ENCODE assay signal across 9 mouse cellular contexts in genomic region chr11:108924346-108924745, GRCm38 (mm10). TPM values are rescaled to one million over a fixed set of nuclear protein-coding genes. Genes with fewer than 3 reads are reported as not detected.
A peak's percentile ranks its signal among the peaks of the same experiment; 100 is the strongest.
DNase-seq lines count a peak whose midpoint lies in the region; ATAC-seq and TF ChIP-seq lines count a peak whose summit lies in the region.
"Had no signal": no experiment of that assay in that cellular context is flagged by ENCODE, and none has a peak within 500 bp of the region (broad histone marks: within the 10 kb centered on the region; RNA-seq: fewer than 3 reads in every experiment).

No protein-coding gene starts in this region.

- WGBS in lung, embryonic 16.5 days = 5% methylated on average over 5 of the region's 5 CpGs
- 8% methylated on average over 5 of the region's 5 CpGs for WGBS in limb, embryonic 15.5 days
- WGBS in stomach, postnatal 0 days = 23% methylated on average over 5 of the region's 5 CpGs

- TF ChIP-seq CTCF in stomach, postnatal 0 days (IDR thresholded peaks at IDR 0.05; ENCODE audit: low read depth) = no peak

- peak overlapping the region; percentile 52 for H3K9ac ChIP-seq in lung, embryonic 16.5 days (ENCODE audit: low read length)
- peak overlapping the region; percentile 20; the same call in 1 of the 2 replicates for H3K9ac ChIP-seq in limb, embryonic 15.5 days
- no peak overlapping the region for H3K9ac ChIP-seq in stomach, postnatal 0 days (ENCODE audit: low read length)

- H3K9me3 ChIP-seq in lung, embryonic 16.5 days (ENCODE audit: control insufficient read depth, low read length) = no peaks in the 10 kb centered on the region
- no peaks in the 10 kb centered on the region for H3K9me3 ChIP-seq in limb, embryonic 15.5 days
- H3K9me3 ChIP-seq in stomach, postnatal 0 days (ENCODE audit: control insufficient read depth, low read length) = no peaks in the 10 kb centered on the region

- no peaks in the 10 kb centered on the region for H3K36me3 ChIP-seq in lung, embryonic 16.5 days (ENCODE audit: control insufficient read depth, insufficient read depth, low read length)
- no peaks in the 10 kb centered on the region for H3K36me3 ChIP-seq in limb, embryonic 15.5 days
- H3K36me3 ChIP-seq in stomach, postnatal 0 days (ENCODE audit: control insufficient read depth, insufficient read depth, low read length) = no peaks in the 10 kb centered on the region

- H3K4me2 ChIP-seq in lung, embryonic 16.5 days (ENCODE audit: low read depth, low read length) = peak overlapping the region; percentile 91
- peak overlapping the region; percentile 50 for H3K4me2 ChIP-seq in limb, embryonic 15.5 days
- peak overlapping the region; percentile 81 for H3K4me2 ChIP-seq in stomach, postnatal 0 days (replicated peaks; ENCODE audit: low read depth)

- intact Hi-C loops in left cerebral cortex, postnatal 25 days (cut with DNase I) = loop anchor here (2.0 to 5.0 kb wide), 4 partner anchors 67 to 268 kb away; no protein-coding TSS in a partner anchor

- H3K27me3 ChIP-seq in lung, embryonic 16.5 days (ENCODE audit: control insufficient read depth, insufficient read depth, low read depth, low read length) = no peaks in the 10 kb centered on the region
- H3K27me3 ChIP-seq in limb, embryonic 15.5 days = no peaks in the 10 kb centered on the region
- no peaks in the 10 kb centered on the region for H3K27me3 ChIP-seq in stomach, postnatal 0 days (ENCODE audit: control insufficient read depth, insufficient read depth, low read length)

- DNase-seq in adrenal gland, postnatal 10 days = peak; percentile 18
- no peak for DNase-seq in adrenal gland, postnatal 4 days (ENCODE audit: low spot score in 2 of 2)
- DNase-seq in lung, adult 18-20 months = no peak
- no peak for DNase-seq in stomach, postnatal 0 days (ENCODE audit: low spot score)
- DNase-seq in left cerebral cortex, postnatal 25 days (ENCODE audit: low spot score in 2 of 2) = no peak
- no peak for DNase-seq in spleen, adult 12 weeks (ENCODE audit: low spot score)
- DNase-seq: cerebellum, adult 9-11 months had no signal

- TF ChIP-seq EP300 in stomach, postnatal 0 days (optimal IDR thresholded peaks at IDR 0.05) = no peak

- no peak for ATAC-seq in lung, embryonic 16.5 days (ENCODE audit: low read depth)
- ATAC-seq in limb, embryonic 15.5 days (ENCODE audit: insufficient number of reproducible peaks, low FRiP score, low TSS enrichment, low read depth) = no peak
- ATAC-seq in stomach, postnatal 0 days (ENCODE audit: low FRiP score, low TSS enrichment) = no peak

- peak overlapping the region; percentile 94 for H3K4me3 ChIP-seq in lung, embryonic 16.5 days (ENCODE audit: low read length)
- H3K4me3 ChIP-seq in limb, embryonic 15.5 days = peak overlapping the region; percentile 73
- H3K4me3 ChIP-seq in stomach, postnatal 0 days (ENCODE audit: low read depth, low read length) = peak overlapping the region; percentile 10; the same call in 1 of the 2 replicates

- 0 out of 2 replicates have a peak overlapping the region, but pooled peaks have one; percentile 43 for H3K27ac ChIP-seq in lung, embryonic 16.5 days (ENCODE audit: low read length)
- peak overlapping the region; percentile 71 for H3K27ac ChIP-seq in limb, embryonic 15.5 days
- no peak overlapping the region for H3K27ac ChIP-seq in stomach, postnatal 0 days (replicated peaks)

- H3K4me1 ChIP-seq in lung, embryonic 16.5 days (replicated peaks; ENCODE audit: control insufficient read depth, insufficient read depth, low read length) = peaks cover 62% of the 10 kb centered on the region
- peaks cover 66% of the 10 kb centered on the region for H3K4me1 ChIP-seq in limb, embryonic 15.5 days
- no peaks in the 10 kb centered on the region; the same call in 1 of the 2 replicates for H3K4me1 ChIP-seq in stomach, postnatal 0 days (replicated peaks; ENCODE audit: control insufficient read depth, insufficient read depth)

RNA-seq across cellular contexts. Expression of gene Axin2, which starts 4.2 kb away (rescaled TPM):
- 10 to 100 TPM; 31.5 to 35.3 TPM for total RNA-seq in adrenal gland, postnatal 10 days (2021)
- 10 to 100 TPM; 48.9 to 52.8 TPM for total RNA-seq in adrenal gland, postnatal 4 days (2021)
- polyA plus RNA-seq in lung, embryonic 16.5 days (2015; fragmentation: Nextera tagmentation; extraction: Ambion mirVana) = 7.8 and 8.5 TPM in 2 replicates
- polyA plus RNA-seq in limb, embryonic 15.5 days (2015; fragmentation: Nextera tagmentation; extraction: Ambion mirVana) = 15.8 and 20.3 TPM in 2 replicates
- 2.6 and 2.7 TPM in 2 replicates for polyA plus RNA-seq in stomach, postnatal 0 days (2015; fragmentation: Nextera tagmentation; extraction: Ambion mirVana)
- 10 to 100 TPM; 32.4 to 33.9 TPM for total RNA-seq in left cerebral cortex, postnatal 25 days (2021)

Comparison
In these comparisons a context has a peak if more than half of its experiments do, and no peak if none do; other contexts are left out.
1. H3K4me3 ChIP-seq: peak in every context shown above with its lines; median percentile 94 in lung, embryonic 16.5 days; 73 in limb, embryonic 15.5 days; 10 in stomach, postnatal 0 days.